Mouse (Mus musculus): ENCODE measurements around the gene Fbll1. TPM values are rescaled to one million over a fixed set of nuclear protein-coding genes. Genes with fewer than 3 reads are reported as not detected.

The Fbll1 gene
- total RNA-seq, 4 experiments from 2014 or later, result 0.31 to 1.1 (median 0.94) TPM

GRCm38 (mm10) chr11:35783038-35783437, 15.6 kb downstream of the Fbll1 start:
- DNase-seq, result no peak

GRCm38 (mm10) chr11:35782444-35782843, 16.2 kb downstream of the Fbll1 start:
- DNase-seq, result no peak

- no peak for DNase-seq
These were observed 18.3 kb downstream of the Fbll1 start for GRCm38 (mm10) chr11:35780336-35780735.

GRCm38 (mm10) chr11:35776452-35776851, 22.2 kb downstream of the Fbll1 start:
- no peak for DNase-seq

GRCm38 (mm10) chr11:35775606-35776005, 23.1 kb downstream of the Fbll1 start:
- no peak for DNase-seq

- DNase-seq, result no peak
These were observed 27.8 kb downstream of the Fbll1 start for GRCm38 (mm10) chr11:35770741-35771504.

- DNase-seq, result peak; percentile 65
These were observed 28.8 kb downstream of the Fbll1 start for GRCm38 (mm10) chr11:35769746-35770437.

GRCm38 (mm10) chr11:35769188-35769745, 29.4 kb downstream of the Fbll1 start, which contains the start of gene Pank3:
TSS of gene Pank3 (plus strand) at chr11:35769484.
- peak; percentile 99 for DNase-seq

GRCm38 (mm10) chr11:35766845-35767244, 31.8 kb downstream of the Fbll1 start:
- no peak for DNase-seq

- no peak for DNase-seq
These were observed 38.1 kb downstream of the Fbll1 start for GRCm38 (mm10) chr11:35760627-35761003.

- DNase-seq, result no peak
These were observed 38.6 kb downstream of the Fbll1 start for GRCm38 (mm10) chr11:35760001-35760626.

GRCm38 (mm10) chr11:35756411-35757303, 42.0 kb downstream of the Fbll1 start:
- peak; percentile 42 for DNase-seq

GRCm38 (mm10) chr11:35755546-35755945, 43.1 kb downstream of the Fbll1 start:
- DNase-seq, result peak; percentile 31

GRCm38 (mm10) chr11:35754906-35755418, 43.7 kb downstream of the Fbll1 start:
- no peak for DNase-seq

GRCm38 (mm10) chr11:35750578-35750977, 48.1 kb downstream of the Fbll1 start:
- DNase-seq, result peak; percentile 72

Small RNA genes within 50 kb of the gene (microRNA-seq; reads per million reads assigned to microRNA genes)
- 3.3 to 4.0 reads per million in 2 experiments for gene Mir103-1

Other genes with a start within 250 kb of the Fbll1 start
- gene Pank3, start 29.4 kb downstream of the Fbll1 start, total RNA-seq (2022), result 10 to 100 TPM; 59.5 to 82.6 (median 67.7) TPM
- 10 to 100 TPM; 67.5 to 76.1 (median 74.2) TPM for gene Rars, start 35.6 kb upstream of the Fbll1 start, total RNA-seq (2022)
- 100 to 1,000 TPM in 3 of 4 experiments, 10 to 100 TPM in 1; 98.7 to 129 (median 104) TPM for gene Wwc1, start 181.6 kb upstream of the Fbll1 start, total RNA-seq (2022)

Data from adrenal gland, adult 8-10 months (tissue).